Mouse (Mus musculus): ENCODE measurements around the gene Lhfpl2.

DNA sequence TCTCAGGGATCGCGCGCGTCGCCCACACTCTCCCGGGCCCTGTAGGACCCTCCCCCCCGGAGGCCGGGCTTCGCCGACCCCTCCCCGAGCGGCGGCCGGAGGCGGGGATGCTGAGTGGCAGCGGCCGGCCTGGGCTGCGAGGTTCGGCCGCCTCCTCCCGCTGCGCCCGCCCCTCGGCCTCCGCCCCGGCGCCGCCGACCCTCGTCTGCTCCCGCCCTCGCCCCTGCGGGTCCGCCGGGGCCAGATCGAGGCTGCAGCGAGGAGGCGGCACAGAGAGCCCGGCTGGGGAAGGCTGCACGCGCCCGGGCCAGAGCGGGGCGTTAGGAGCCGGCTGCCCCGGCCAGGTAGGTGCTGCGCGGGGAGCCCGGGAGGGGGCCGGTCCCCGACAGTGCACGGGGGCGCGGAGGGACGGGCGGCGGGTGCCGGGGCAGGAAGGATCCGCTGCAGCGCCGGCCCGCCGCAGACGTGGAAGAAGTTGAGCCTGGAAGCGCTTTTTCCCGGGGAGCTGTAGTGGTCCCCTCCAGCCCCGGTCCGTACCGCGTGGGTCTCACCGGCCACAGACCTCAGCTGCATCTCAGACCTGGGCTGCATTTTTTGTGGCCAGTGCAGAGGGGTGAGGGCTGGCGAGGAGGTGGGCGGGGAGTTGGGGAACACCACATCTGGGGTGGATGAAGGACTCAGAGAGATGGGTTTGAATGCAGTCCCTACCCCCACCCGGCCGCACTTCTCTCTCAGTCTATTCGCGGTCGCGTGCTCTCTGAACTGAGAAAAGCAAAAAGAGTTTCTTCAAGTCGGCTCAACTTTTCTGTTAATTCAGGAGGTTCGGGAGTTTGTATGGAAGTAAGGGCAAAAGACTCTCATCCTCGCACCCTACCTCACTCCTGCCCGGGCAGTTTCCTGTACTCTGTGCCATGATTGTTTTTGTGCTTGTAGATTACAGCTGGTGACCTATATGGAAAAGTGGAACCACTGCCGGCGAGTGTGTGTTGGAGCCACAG, at the start of gene Lhfpl2:
- TF ChIP-seq CTCF (IDR thresholded peaks at IDR 0.05; ENCODE audit: extremely low read depth, insufficient read depth, low read length) (no peak), POLR2A (IDR thresholded peaks at IDR 0.05; ENCODE audit: extremely low read depth, insufficient read depth, low read length) (no peak)

Measured in cortical plate, adult 2 months (tissue).